Mouse (Mus musculus) ES-CJ7 (cell line): ENCODE results near the gene Zfp956.

Source experiments
- DNase-seq: peaks from one replicate; pipeline ENCODE4 v3.0.0; 2011; ENCODE audit warnings: low read depth, low spot score

Gene Zfp956

DNA sequence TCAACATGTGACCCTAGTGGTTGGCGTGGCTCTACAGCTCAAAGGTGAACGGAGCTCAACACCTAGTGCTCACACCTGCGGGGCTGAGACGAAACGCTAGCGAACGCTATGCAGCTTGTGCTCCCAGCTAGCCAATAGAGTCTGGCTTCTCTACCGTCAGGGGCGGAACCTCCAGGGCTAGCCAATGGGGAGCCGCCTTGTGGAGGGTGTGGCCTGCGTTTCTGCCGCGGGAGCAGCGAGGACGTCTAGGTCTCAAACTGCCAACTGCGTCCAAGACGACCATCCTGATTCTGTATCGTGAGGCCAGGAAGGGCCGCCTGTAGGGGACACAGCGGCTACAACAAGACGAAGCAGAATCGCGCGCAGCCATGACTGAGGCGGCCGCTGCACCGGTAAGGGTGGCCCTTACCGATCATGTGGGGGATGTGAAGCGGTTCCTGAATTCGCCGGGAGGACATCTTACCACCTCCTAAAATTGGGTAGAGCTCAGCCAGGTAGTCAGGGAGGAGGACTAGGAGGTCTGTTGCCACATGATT is at the start of gene Zfp956:
Gene Zfp956, plus strand, starts transcription at position 200 of the 536 bp plus-strand sequence.
- DNase-seq: peak; percentile 96

DNA sequence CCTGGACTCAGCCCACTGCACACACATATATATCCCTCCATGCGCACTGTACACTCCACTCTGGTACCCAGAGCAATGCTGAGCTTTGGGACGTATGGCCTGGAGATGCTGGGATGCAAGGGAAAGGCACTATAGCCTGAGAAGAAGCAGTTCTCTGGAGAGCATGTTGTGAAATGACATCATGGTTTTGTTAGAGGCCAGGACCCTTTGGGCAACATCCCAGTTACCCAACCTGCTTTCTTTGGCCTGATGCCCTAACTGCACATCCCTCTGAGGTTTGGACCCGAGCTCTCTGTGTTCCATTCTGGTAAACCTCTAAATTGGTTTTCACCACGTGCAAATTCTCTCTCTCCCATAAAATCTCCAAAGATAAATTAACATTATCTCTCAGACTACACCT is 49.6 kb upstream of the Zfp956 start:
- DNase-seq: no peak

DNA sequence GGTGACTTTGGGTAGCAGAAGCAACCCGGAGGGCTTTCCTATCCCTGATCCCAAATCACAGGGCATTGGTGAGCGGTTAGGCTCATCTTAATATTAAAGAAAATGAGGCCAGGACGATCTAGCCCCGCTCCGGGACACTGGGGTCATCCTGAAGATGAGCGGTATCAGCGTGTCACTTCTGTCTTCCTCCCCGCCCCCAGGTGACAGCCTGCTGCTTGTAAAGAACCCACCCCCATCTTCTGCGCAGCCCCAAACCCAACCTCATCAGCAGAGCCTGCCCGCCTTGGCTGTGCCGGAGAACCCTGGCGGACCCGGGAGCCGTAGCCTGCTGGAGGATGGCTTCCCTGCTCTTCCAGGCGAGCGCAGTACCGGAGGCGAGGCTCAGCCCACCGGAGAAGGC is 48.8 kb upstream of the Zfp956 start:
- DNase-seq: peak; percentile 80

DNA sequence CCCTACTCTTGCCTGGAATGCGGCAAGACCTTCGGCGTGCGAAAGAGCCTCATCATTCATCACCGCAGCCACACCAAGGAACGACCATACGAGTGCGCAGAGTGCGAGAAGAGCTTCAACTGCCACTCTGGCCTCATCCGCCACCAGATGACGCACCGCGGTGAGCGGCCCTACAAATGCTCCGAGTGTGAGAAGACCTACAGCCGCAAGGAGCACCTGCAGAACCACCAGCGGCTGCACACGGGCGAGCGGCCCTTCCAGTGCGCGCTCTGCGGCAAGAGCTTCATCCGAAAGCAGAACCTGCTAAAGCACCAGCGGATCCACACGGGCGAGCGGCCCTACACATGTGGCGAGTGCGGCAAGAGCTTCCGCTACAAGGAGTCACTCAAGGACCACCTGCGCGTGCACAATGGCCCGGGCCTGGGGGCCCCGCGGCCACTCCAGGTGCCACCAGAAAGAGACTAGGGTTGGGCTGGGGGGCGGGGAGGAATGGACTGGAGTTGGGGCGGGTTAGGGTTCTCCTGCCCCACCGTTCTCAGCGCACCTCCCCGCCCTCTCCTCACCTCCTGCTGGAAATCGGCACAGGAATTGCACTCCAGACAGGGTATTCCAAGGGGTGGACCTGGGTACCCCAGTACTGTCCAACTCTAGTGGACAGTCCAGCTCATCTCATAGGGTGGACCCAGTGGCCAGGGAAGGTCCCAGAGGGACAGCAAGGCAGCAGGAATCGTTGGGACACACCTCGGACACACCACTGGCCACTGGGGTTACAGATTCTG is 48.1 kb upstream of the Zfp956 start:
- DNase-seq: peak; percentile 73

DNA sequence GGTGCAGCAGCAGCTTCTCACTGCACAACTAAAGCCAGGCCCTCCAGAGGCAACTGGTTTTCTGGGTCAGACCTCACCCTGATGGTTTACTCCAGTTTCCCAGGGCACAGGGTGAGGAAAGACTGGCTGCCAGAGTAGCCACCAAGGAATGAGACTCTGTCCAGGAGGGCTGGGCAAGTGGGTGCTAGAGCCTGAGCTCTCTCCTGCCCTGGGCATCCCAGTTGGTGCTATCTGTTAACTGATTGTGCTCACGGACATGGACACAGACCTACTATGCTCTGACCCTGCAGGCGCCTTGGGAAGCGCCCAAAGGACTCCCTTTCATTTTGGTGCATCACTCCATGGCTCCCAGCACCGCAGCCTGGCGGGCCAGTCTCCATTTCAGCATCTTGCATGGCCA is 46.9 kb upstream of the Zfp956 start:
- DNase-seq: no peak

DNA sequence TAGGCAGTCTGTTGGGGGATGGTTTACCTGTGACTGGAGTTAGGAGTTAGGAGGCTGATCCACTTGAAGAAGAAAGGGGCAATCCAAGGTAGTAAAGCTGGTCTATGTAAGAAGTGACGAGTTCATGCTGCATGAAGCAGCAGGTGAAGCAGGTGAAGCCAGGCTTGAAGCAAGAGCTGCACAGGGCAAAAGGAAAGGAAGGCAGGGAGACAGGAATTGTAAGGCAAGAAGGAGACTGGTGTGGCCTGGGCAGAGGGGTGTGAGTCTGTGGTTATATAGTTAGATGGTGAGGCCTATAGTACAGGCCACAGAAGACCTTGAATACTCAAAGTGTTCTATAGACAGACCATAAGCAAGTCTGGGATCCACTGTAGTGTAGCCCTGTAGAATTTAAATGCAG is 44.2 kb upstream of the Zfp956 start:
- no peak for DNase-seq

DNA sequence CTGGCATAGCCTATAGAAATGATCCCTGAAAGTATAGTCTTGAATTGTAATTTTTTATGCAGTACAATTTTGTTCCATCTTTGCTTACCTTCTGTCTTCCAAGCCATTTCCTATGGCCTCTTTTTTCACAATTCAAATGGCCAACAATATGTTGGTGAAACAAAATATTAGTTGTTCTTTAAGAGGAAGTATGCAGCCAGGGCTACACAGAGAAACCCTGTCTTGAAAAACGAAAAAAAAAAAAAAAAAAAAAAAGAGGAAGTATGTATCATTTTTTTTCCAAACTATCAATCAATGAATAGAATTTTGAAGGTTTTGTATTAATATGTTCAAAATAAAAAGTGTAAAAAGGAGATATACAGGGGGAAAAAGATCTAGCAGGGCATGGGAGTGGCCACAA is 41.5 kb upstream of the Zfp956 start:
- DNase-seq: no peak

DNA sequence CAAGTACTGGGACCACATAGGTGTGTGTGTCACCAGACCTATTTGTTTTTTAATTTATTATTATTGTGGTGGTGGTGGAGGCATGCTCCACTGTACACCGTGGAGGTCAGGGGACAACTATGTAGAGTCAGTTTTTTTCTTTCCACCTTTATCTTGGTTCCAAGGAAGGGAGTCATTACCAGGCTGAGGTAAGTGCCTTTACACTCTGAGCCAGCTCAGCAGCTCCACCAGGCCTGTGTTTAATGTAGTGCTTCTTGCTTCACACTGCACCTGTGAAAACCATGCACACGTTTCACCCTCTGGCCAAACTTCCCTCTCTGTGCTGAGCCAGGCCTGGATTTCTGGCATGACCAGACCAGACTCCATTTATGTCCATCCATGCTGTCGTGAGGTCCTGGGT is 40.2 kb upstream of the Zfp956 start:
- DNase-seq: peak; percentile 19

DNA sequence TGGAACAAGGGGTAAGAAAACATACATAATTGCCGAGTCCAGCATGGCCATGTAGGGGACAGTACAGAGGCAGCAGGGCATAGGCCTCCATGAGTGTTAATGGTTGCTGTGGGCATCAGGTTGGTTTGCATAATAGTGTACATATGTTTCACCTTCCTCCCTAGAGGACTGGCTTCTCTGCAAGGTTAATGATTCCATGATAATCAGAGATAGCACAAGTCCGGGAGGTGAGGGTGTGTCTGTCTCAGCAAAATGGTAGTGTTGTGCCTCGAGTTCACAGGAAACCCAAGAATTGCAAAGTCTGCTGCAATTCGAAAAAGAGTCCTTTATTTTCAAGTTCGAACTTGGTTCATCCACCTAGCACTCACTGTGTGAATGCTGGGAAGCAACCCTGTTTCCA is 36.1 kb upstream of the Zfp956 start:
- DNase-seq: no peak

DNA sequence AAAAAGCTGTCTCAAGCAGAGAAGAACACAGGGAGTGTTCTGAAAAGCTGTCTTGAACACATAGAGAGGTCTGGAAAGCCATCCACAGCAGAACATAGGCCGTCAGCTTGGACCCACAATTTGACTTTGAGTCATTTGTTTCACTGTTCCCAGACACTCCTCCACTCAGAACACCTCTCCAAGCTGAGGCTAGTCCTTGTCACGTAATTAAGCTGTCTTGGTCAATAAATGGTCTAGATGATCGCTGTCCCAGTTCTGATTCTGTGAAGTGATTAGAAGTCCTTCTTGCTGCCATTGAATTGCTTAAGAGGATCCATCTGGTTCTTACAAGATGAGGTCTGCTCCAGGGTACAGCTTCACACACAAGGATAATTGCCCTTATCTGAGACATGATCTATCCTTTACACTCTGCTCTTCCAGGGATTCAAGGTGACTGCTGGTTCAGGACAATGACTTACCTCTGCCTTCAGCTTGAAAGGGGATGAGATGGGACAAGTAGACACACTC is 34.4 kb upstream of the Zfp956 start:
- peak; percentile 31 for DNase-seq

DNA sequence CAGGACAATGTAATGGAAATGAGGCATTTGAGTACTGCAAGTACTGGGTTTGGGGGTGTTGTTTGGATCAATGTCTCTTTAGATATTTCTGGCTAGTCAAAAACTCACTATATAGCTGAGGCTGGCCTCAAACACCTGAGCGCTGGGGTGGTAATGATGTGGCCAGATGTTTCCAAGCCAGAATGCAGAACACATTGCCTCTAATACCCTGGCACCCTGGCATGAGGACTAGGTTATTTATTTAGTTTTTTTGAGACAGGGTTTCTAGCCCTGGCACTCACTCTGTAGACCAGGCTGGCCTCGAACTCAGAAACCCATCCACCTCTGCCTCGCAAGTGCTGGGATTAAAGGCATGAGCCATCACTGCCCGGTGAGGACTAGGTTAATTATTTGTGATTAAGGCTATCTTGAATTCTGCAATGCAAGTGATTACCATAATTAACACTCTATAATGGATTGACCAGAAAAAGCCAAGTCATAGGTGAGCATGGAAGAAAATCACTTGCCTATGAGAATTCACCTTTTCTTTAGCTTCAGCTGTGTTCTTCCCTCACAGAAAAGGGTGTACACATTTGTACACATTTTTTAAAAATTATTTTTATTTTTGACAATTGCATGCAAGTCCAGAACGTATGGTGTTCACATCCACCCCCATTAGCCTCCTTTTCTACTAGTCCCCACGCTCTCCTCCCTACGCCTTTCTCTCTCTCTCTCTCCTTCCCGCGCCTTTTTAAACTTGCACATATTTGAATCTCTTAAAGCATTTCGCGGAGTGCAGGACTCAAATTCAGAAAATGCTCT is 33.3 kb upstream of the Zfp956 start:
- DNase-seq: peak; percentile 18

DNA sequence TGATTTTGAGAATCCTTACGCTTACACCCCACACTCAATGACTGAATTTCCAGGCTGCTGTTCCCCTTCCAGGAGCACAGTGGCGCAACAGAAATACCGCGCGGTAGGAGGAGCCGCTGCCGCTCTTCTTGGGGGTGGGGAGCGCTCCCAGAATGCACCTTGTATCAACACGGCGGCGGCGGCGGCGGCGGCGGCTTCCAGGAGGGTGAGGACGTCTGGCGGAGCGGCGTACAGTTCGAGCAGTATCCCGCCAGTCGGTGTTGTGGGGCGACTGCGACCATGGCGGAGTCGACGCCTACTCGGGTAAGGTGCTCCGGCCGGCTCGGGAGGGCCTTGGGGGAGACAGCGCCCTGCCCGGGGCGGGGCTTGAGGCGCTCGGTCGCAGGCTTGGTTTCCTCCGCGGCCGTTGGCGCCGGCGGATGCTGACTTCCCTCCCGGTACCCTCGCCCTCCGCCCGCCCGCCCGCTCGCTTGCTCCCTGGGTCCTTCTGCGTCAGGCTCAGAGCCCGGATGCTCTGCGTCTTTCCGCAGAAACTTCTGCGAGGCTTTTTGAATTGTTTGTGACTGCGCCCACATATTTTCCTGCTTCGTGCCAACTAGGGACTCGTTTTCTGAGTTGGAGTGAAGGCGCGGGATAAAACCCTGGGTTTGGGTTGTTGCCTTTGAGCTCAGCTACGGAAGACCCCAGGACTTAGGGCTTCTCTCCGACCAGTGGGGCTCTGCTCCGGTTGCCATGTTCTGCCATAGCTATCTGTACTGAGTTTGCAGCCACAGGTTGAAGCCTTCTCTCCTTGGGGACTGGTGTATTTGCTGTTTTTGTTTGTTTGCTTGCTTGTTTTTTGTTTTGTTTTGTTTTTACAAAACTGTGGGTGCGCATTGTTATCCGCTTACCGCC is 32.5 kb upstream of the Zfp956 start, which contains the start of gene Zfp212:
Gene Zfp212, plus strand, starts transcription at position 30 of the 894 bp plus-strand sequence.
- peak; percentile 92 for DNase-seq

DNA sequence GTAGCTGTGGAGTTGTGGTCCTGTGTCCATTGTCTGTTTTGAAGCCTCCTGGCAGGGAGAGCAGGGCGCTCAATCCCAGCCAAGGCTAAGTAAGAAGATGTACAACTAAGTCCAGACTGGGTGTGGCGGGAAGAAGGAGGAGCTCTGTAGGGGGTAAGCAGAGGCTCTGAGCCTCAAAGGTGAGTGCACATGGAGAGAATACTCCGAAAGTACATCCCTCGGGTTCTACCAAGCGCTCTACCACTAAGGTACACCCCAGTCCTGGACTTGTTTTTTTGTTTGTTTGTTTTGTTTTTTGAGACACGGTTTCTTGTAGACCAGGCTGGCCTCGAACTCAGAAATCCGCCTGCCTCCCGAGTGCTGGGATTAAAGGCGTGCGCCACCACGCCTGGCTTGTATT is 10.7 kb upstream of the Zfp956 start:
- DNase-seq: peak; percentile 52

DNA sequence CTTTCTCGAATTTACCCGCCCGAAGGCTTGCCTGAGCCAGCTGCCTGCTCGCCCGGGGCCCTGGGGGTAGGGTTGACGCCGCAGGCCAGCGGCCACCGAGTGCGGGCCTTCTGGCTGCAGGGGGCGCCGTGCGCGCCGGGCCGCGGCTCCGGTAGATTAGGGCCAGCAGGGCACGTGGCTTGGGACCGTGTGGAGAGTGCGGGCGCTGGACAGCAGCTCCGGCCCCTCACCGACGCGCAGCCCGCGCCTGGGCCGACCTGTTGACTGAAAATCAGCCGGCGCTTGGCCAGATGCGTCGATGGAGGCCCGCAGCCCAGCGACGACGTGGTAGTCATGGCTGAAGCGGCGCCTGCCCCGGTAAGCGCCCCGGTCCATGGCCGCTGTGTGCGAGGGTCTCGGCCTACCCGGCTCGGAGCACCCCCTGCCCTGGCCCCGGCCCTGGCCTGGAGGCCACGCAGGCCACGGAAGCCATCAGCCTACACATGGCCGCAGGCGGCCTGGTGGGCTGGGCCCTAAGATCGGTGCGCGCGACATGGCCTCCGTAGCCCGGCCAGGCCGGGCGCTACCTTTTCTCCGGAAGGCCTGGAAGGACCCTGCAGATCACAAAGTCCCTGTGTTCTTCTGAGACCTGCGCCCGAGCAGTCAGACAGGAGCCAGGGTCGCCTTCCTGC is 10.0 kb upstream of the Zfp956 start:
- peak; percentile 63 for DNase-seq

DNA sequence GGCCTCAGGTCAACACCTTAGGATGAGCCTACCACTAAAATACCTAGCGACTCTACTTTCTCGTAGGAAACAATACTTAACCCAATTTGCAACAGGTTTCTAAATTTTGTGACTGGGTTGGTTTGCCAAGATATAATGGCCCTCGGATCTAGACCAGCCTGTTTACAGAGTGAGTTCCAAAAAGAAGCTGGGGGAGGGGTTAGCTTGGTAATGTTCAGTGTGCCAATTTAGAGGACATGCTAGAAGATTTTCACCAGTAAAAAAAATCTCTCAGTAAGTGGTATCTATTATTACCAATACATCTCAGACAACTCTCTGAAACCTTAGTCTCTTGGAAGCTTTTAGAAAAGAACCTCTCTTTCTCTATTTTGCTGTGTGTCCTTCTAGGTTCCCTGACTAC is 9.5 kb upstream of the Zfp956 start:
- DNase-seq: no peak

DNA sequence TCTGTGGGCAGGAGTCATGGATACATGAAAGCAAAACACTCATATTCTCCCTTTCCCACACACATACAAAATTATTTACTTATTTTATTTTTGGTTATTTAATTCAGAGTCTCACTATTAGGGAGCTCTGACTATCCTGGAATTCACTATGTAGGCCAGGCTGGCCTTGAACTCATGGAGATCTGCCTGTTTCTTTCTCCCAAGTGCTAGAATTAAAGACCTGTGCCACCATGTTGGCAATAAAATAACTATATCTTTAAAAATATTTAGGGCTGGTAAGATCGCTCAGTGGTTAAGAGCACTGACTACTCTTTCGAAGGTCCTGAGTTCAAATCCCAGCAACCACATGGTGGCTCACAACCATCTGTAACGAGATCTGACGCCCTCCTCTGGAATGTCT is 5.8 kb upstream of the Zfp956 start:
- no peak for DNase-seq

DNA sequence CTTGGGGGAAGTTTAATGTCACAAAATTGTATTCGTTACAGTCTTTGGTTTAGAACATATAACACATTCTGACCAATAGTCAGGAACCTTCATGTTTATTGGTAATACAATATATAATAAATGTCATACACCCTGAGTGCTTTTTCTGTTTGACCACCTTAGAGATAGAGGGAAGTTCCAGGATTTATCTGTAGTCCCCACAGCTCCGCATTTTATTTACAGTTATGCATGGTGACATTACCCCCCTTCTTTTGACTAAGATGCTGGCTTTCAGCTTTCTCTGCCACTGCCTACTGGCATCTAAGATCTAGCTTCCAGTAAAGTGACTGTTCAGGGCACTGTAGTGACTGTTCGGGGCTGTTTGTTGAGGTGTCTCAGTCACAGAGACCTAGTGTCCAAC is 1.2 kb downstream of the Zfp956 start:
- no peak for DNase-seq

DNA sequence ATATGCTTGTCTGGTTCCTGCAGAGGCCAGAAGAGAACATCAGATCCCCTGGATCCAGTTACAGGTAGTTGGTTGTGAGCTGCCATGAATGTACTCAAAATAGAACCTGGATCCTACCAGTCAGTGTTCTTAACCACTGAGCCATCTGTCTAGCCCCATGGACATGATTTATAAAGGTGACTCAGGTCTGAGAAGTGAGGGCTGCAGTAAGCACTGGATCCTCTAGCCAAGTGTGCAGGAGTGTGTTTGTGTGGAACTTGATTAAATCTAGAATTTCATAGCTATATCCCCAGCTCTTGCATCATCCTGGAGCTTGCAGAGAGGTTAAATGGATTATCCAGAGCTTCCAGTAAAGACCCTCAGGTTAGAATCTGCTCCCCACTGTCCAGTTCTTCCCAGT is 4.6 kb downstream of the Zfp956 start:
- DNase-seq: no peak

DNA sequence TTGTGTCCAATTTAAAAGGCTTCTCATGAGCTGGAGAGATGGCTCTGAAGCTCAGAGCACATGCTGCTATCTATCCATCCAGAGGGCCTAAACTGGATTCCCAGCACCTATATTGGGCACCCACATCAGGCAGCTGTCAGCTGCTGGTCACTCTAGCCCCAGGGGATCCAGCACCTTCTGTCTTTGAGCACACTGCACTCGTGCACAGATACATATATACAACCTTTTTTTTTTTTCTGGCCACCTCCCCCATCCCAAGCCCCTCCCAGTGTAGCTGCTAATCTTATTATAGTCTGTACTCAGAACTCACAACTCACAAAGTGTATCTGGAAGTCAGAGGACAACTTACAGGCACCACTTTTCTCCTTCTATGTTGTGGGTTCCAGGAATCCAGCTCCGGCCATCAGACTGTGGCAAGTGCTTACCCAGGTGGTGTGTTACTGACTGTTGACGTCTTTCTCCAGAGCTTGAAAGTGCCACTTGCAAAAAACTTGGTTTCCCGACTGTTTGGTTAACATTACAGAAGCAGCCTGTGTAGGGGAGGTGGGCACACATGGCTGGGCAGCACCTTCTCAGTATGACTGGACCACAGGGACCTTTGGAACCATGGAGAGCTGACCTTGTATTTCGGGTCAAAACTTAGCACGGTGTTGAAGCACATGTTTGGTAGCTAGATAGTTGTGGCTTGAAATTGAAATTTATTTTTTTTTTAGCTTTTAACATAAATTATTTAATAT is 7.7 kb downstream of the Zfp956 start:
- no peak for DNase-seq

DNA sequence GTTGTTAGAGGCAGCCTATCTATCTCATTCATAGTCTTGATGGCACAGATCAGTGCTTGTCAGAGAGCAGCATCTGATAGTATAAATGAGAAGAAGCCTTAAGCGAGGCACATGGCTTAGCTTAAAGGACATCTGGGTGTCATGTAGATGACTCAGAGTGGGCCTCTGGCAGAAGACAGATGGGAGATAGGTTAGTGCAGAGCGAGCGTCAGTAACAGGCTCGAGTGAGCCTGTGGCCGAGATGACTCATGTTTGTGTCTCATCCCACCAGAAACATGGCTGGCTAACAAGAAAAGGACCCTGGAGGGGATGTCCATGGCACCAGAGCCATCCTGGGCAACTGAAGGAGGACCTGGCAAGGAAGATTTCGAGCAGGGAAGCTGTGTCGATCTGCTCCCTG is 9.9 kb downstream of the Zfp956 start:
- DNase-seq: no peak
